Mouse (Mus musculus) E14TG2a.4 (cell line): Measurements from ENCODE around the gene Ddx6.

Experiments
- H3K27me3 ChIP-seq: 2 replicates; pipeline ENCODE4 v1.6.1; 2014; ENCODE audit warnings: low read length, control low read depth; ENCODE audit not compliant: insufficient read depth
- H3K36me3 ChIP-seq: 2 replicates; pipeline ENCODE4 v1.6.1; 2014; ENCODE audit warnings: low read length, control low read depth; ENCODE audit not compliant: insufficient read depth
- H3K4me1 ChIP-seq: replicated peaks from 2 replicates; pipeline ENCODE4 v1.6.1; 2014; ENCODE audit warnings: low read depth, low read length, control low read depth
- H3K4me3 ChIP-seq: replicated peaks from 2 replicates; pipeline ENCODE4 v1.5.1; 2014; ENCODE audit warnings: mild to moderate bottlenecking, low read length
- H3K9me3 ChIP-seq: 2 replicates; pipeline ENCODE4 v1.6.1; 2014; ENCODE audit warnings: low read length, control low read depth
- CTCF ChIP-seq: conservative IDR thresholded peaks from 2 replicates; pipeline ENCODE4 v1.5.1; 2014; ENCODE audit warnings: low read length
- NANOG ChIP-seq: IDR thresholded peaks from 2 replicates; pipeline ENCODE4 v1.6.1; 2014; ENCODE audit warnings: borderline replicate concordance, low read length, mixed read lengths
- POU5F1 ChIP-seq: IDR thresholded peaks from 2 replicates; pipeline ENCODE4 v1.6.1; 2014; ENCODE audit warnings: low read length, borderline replicate concordance

Ddx6 gene

GRCm38 (mm10) chr9:44644186-44644585 is 39.5 kb downstream of the Ddx6 start:
- no peak overlapping the region for H3K4me3 ChIP-seq
- TF ChIP-seq POU5F1 (no peak), CTCF (no peak), NANOG (no peak)
- no peaks in the 10 kb centered on the region for H3K27me3 ChIP-seq
- peaks cover 19% of the 10 kb centered on the region for H3K4me1 ChIP-seq
- 0 out of 2 replicates have a peak, but pooled peaks cover 4% of the 10 kb centered on the region for H3K9me3 ChIP-seq
- peaks cover 5% of the 10 kb centered on the region; the same call in 1 of the 2 replicates for H3K36me3 ChIP-seq

GRCm38 (mm10) chr9:44645481-44645880 is 40.8 kb downstream of the Ddx6 start:
- Histone ChIP-seq H3K4me1 (peaks cover 19% of the 10 kb centered on the region), H3K27me3 (no peaks in the 10 kb centered on the region)
- no peak for TF ChIP-seq NANOG
- no peak for TF ChIP-seq CTCF
- TF ChIP-seq POU5F1 = no peak

GRCm38 (mm10) chr9:44645924-44646323 is 41.2 kb downstream of the Ddx6 start:
- no peak for TF ChIP-seq NANOG
- TF ChIP-seq POU5F1 = no peak
- no peak for TF ChIP-seq CTCF
- Histone ChIP-seq H3K9me3 (0 out of 2 replicates have a peak, but pooled peaks cover 4% of the 10 kb centered on the region), H3K36me3 (no peaks in the 10 kb centered on the region), H3K4me1 (peaks cover 16% of the 10 kb centered on the region), H3K27me3 (no peaks in the 10 kb centered on the region), H3K4me3 (peak overlapping the region; percentile 41)

More at GRCm38 (mm10) chr9:44645481-44645880, 40.8 kb downstream of the Ddx6 start:
- H3K9me3 ChIP-seq = 0 out of 2 replicates have a peak, but pooled peaks cover 4% of the 10 kb centered on the region
- H3K36me3 ChIP-seq = peaks cover 3% of the 10 kb centered on the region; the same call in 1 of the 2 replicates
- H3K4me3 ChIP-seq = no peak overlapping the region

GRCm38 (mm10) chr9:44646366-44646765 is 41.7 kb downstream of the Ddx6 start:
- Histone ChIP-seq H3K9me3 (0 out of 2 replicates have a peak, but pooled peaks cover 4% of the 10 kb centered on the region), H3K4me1 (peaks cover 16% of the 10 kb centered on the region), H3K36me3 (no peaks in the 10 kb centered on the region), H3K27me3 (no peaks in the 10 kb centered on the region), H3K4me3 (peak overlapping the region; percentile 41)
- TF ChIP-seq NANOG (no peak), CTCF (no peak), POU5F1 (no peak)

GRCm38 (mm10) chr9:44647026-44647425 is 42.3 kb downstream of the Ddx6 start:
- Histone ChIP-seq H3K27me3 (no peaks in the 10 kb centered on the region), H3K4me1 (peaks cover 16% of the 10 kb centered on the region), H3K36me3 (no peaks in the 10 kb centered on the region), H3K4me3 (no peak overlapping the region), H3K9me3 (0 out of 2 replicates have a peak, but pooled peaks cover 4% of the 10 kb centered on the region)
- TF ChIP-seq NANOG = no peak
- TF ChIP-seq CTCF = no peak
- no peak for TF ChIP-seq POU5F1

GRCm38 (mm10) chr9:44647656-44648055 is 43.0 kb downstream of the Ddx6 start:
- Histone ChIP-seq H3K36me3 (no peaks in the 10 kb centered on the region), H3K4me3 (no peak overlapping the region), H3K27me3 (no peaks in the 10 kb centered on the region), H3K9me3 (no peaks in the 10 kb centered on the region), H3K4me1 (peaks cover 16% of the 10 kb centered on the region)
- TF ChIP-seq NANOG = no peak
- no peak for TF ChIP-seq POU5F1
- TF ChIP-seq CTCF = no peak

- H3K27me3 ChIP-seq = no peaks in the 10 kb centered on the region
- TF ChIP-seq POU5F1 = no peak
- no peak for TF ChIP-seq CTCF
- no peak for TF ChIP-seq NANOG
- H3K4me1 ChIP-seq = peaks cover 16% of the 10 kb centered on the region
- H3K4me3 ChIP-seq = no peak overlapping the region
- no peaks in the 10 kb centered on the region for H3K36me3 ChIP-seq
- no peaks in the 10 kb centered on the region for H3K9me3 ChIP-seq
Measured at GRCm38 (mm10) chr9:44648881-44649281, 44.2 kb downstream of the Ddx6 start.

- Histone ChIP-seq H3K4me3 (no peak overlapping the region), H3K4me1 (peaks cover 7% of the 10 kb centered on the region; the same call in 1 of the 2 replicates), H3K9me3 (no peaks in the 10 kb centered on the region), H3K27me3 (no peaks in the 10 kb centered on the region), H3K36me3 (no peaks in the 10 kb centered on the region)
- TF ChIP-seq POU5F1 = no peak
- TF ChIP-seq CTCF = peak; percentile 53
Measured at GRCm38 (mm10) chr9:44652027-44652426, 47.3 kb downstream of the Ddx6 start.

GRCm38 (mm10) chr9:44653896-44654295 is 49.2 kb downstream of the Ddx6 start:
- no peak overlapping the region for H3K4me3 ChIP-seq
- no peaks in the 10 kb centered on the region for H3K9me3 ChIP-seq
- H3K4me1 ChIP-seq = peaks cover 5% of the 10 kb centered on the region; the same call in 1 of the 2 replicates
- TF ChIP-seq POU5F1 (no peak), NANOG (no peak), CTCF (no peak)
- no peaks in the 10 kb centered on the region for H3K36me3 ChIP-seq
- H3K27me3 ChIP-seq = no peaks in the 10 kb centered on the region
